Mouse (Mus musculus) lung, postnatal 0 days (tissue): Measurements from ENCODE around the gene Chodl.

Experiments used
- CTCF ChIP-seq: IDR thresholded peaks from 2 replicates; pipeline ENCODE4 v1.5.1; 2016; ENCODE audit warnings: antibody characterized with exemption, mild to moderate bottlenecking
- EP300 ChIP-seq: IDR thresholded peaks from 2 replicates; pipeline ENCODE4 v1.6.1; 2016; ENCODE audit warnings: antibody characterized with exemption, mild to moderate bottlenecking, control low read depth

- TF ChIP-seq CTCF (no peak), EP300 (no peak)
These were observed 26.7 kb downstream of the Chodl start for GRCm38 (mm10) chr16:78957434-78957833.
